Mouse (Mus musculus) yolk sac, embryonic 10.5 days (tissue): ENCODE measurements at regions not wholly inside any gene's neighbourhood (a gene's known extent, or its start where the extent isn't known, plus 50 kb on each side); places are given as distances from the start of the nearest gene placed in this dataset.

Source experiments
- DNase-seq: peaks from one replicate; pipeline ENCODE4 v3.0.0-alpha.2; 2017; ENCODE audit warnings: low spot score

- no peak for DNase-seq
Observed at GRCm38 (mm10) chr13:99630800-99631199, 114.5 kb upstream of the Map1b start.

- DNase-seq: no peak
Observed at GRCm38 (mm10) chr13:99630356-99630755, 114.0 kb upstream of the Map1b start.

- no peak for DNase-seq
Observed at GRCm38 (mm10) chr13:99625196-99625595, 108.9 kb upstream of the Map1b start.

- no peak for DNase-seq
Observed at GRCm38 (mm10) chr13:99618332-99618731, 102.0 kb upstream of the Map1b start.

- no peak for DNase-seq
Observed at GRCm38 (mm10) chr13:99617457-99617856, 101.1 kb upstream of the Map1b start.

GRCm38 (mm10) chr13:99611715-99612494 lies 95.6 kb upstream of the Map1b start:
- no peak for DNase-seq

GRCm38 (mm10) chr13:99610498-99610897 lies 94.2 kb upstream of the Map1b start:
- no peak for DNase-seq

- no peak for DNase-seq
Observed at GRCm38 (mm10) chr13:99609151-99610146, 93.1 kb upstream of the Map1b start.

GRCm38 (mm10) chr13:99608591-99608990 lies 92.3 kb upstream of the Map1b start:
- no peak for DNase-seq

- no peak for DNase-seq
Observed at GRCm38 (mm10) chr13:99607208-99607607, 90.9 kb upstream of the Map1b start.

GRCm38 (mm10) chr13:99606606-99606990 lies 90.3 kb upstream of the Map1b start:
- peak; percentile 15 for DNase-seq

GRCm38 (mm10) chr13:99605866-99606605 lies 89.7 kb upstream of the Map1b start:
- DNase-seq: no peak

- DNase-seq: no peak
Observed at GRCm38 (mm10) chr13:99597891-99598290, 81.6 kb upstream of the Map1b start.

GRCm38 (mm10) chr13:99593846-99594813 lies 77.8 kb upstream of the Map1b start:
- DNase-seq: no peak

- no peak for DNase-seq
Observed at GRCm38 (mm10) chr13:99593243-99593635, 76.9 kb upstream of the Map1b start.

- no peak for DNase-seq
Observed at GRCm38 (mm10) chr13:99592596-99593242, 76.4 kb upstream of the Map1b start.

- no peak for DNase-seq
Observed at GRCm38 (mm10) chr13:99588646-99589045, 72.3 kb upstream of the Map1b start.

- DNase-seq: no peak
Observed at GRCm38 (mm10) chr13:99583841-99584240, 67.5 kb upstream of the Map1b start.

GRCm38 (mm10) chr13:99580296-99580695 lies 64.0 kb upstream of the Map1b start:
- no peak for DNase-seq

- no peak for DNase-seq
Observed at GRCm38 (mm10) chr13:99579596-99580175, 63.3 kb upstream of the Map1b start.
